Mouse (Mus musculus): Measurements from ENCODE around the gene Gm36864. TPM values are rescaled to one million over a fixed set of nuclear protein-coding genes. Genes with fewer than 3 reads are reported as not detected.

Gene Gm36864
- polyA plus RNA-seq, 1 experiment from 2014 or later = not detected

DNA sequence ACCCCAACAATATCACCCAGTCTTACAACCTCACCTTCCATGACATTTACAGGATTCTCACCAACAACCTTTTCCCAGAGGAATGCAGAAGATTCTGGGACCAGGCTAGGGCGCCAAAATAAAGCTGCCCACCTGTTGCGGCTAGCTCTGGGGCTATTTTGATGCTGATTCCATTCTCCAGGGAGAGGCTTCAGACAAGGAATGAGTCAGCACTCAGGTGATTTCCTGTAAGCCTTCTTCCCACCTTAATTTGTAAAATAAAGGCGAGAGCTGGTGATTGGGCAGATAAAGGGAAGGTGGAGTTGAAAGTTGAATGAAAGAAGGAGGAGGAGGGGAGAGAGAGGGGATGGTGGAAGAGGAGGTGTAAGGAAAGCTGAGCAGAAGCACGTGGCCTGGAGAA lies 55.4 kb downstream of the Gm36864 start:
- Histone ChIP-seq H3K4me1 (ENCODE audit: insufficient read depth, low read depth, low read length) (no peaks in the 10 kb centered on the region), H3K9ac (replicated peaks; ENCODE audit: low read depth) (no peak overlapping the region), H3K36me3 (ENCODE audit: insufficient read depth, low read length) (no peaks in the 10 kb centered on the region), H3K4me3 (ENCODE audit: low read depth, low read length) (no peak overlapping the region), H3K9me3 (ENCODE audit: low read length) (no peaks in the 10 kb centered on the region), H3K27ac (ENCODE audit: low read length) (no peak overlapping the region), H3K27me3 (replicated peaks; ENCODE audit: insufficient read depth, low read length) (no peaks in the 10 kb centered on the region), H3K4me2 (replicated peaks; ENCODE audit: low read depth, low read length) (no peak overlapping the region)
- DNase-seq (ENCODE audit: low spot score) (no peak), ATAC-seq (no peak)
- WGBS = 51% methylated on average over 4 of the region's 4 CpGs
- TF ChIP-seq EP300 (IDR thresholded peaks at IDR 0.05) (no peak), CTCF (IDR thresholded peaks at IDR 0.05) (no peak)

Other genes with a start within 250 kb of the Gm36864 start
- not detected in 2 replicates for gene Klk1b11, start 240.3 kb upstream of the Gm36864 start, polyA plus RNA-seq (2015; fragmentation: Nextera tagmentation; extraction: Ambion mirVana)
- not detected in 2 replicates for gene Klk1b26, start 224.0 kb upstream of the Gm36864 start, polyA plus RNA-seq (2015; fragmentation: Nextera tagmentation; extraction: Ambion mirVana)
- not detected in 2 replicates for gene Klk1b27, start 183.9 kb upstream of the Gm36864 start, polyA plus RNA-seq (2015; fragmentation: Nextera tagmentation; extraction: Ambion mirVana)
- not detected in 2 replicates for gene Klk1b21, start 133.8 kb upstream of the Gm36864 start, polyA plus RNA-seq (2015; fragmentation: Nextera tagmentation; extraction: Ambion mirVana)
- not detected in 2 replicates for gene Klk1b22, start 123.5 kb upstream of the Gm36864 start, polyA plus RNA-seq (2015; fragmentation: Nextera tagmentation; extraction: Ambion mirVana)
- not detected in 2 replicates for gene Klk1b16, start 99.4 kb upstream of the Gm36864 start, polyA plus RNA-seq (2015; fragmentation: Nextera tagmentation; extraction: Ambion mirVana)
- gene Klk1b24, start 47.9 kb upstream of the Gm36864 start, polyA plus RNA-seq (2015; fragmentation: Nextera tagmentation; extraction: Ambion mirVana) = not detected in 2 replicates
- not detected in 2 replicates for gene Klk1b3, start 38.0 kb upstream of the Gm36864 start, polyA plus RNA-seq (2015; fragmentation: Nextera tagmentation; extraction: Ambion mirVana)
- gene Klk1b4, start 28.7 kb upstream of the Gm36864 start, polyA plus RNA-seq (2015; fragmentation: Nextera tagmentation; extraction: Ambion mirVana) = not detected in 2 replicates
- not detected in 2 replicates for gene Klk1b5, start 20.2 kb upstream of the Gm36864 start, polyA plus RNA-seq (2015; fragmentation: Nextera tagmentation; extraction: Ambion mirVana)
- not detected in 2 replicates for gene Klk1, start 10.8 kb upstream of the Gm36864 start, polyA plus RNA-seq (2015; fragmentation: Nextera tagmentation; extraction: Ambion mirVana)
- gene 1700028J19Rik, start 10.5 kb downstream of the Gm36864 start, polyA plus RNA-seq (2015; fragmentation: Nextera tagmentation; extraction: Ambion mirVana) = 0.77 and 1.0 TPM in 2 replicates
- gene 2410002F23Rik, start 10.5 kb downstream of the Gm36864 start, polyA plus RNA-seq (2015; fragmentation: Nextera tagmentation; extraction: Ambion mirVana) = 45.2 and 51.3 TPM in 2 replicates
- not detected in 2 replicates for gene Acp4, start 21.2 kb downstream of the Gm36864 start, polyA plus RNA-seq (2015; fragmentation: Nextera tagmentation; extraction: Ambion mirVana)
- gene Gm15517, start 25.3 kb downstream of the Gm36864 start, polyA plus RNA-seq (2015; fragmentation: Nextera tagmentation; extraction: Ambion mirVana) = not detected in 2 replicates
- gene Clec11a, start 70.7 kb downstream of the Gm36864 start, polyA plus RNA-seq (2015; fragmentation: Nextera tagmentation; extraction: Ambion mirVana) = 2.1 and 2.5 TPM in 2 replicates
- gene Shank1, start 74.1 kb downstream of the Gm36864 start, polyA plus RNA-seq (2015; fragmentation: Nextera tagmentation; extraction: Ambion mirVana) = 0.23 and 0.27 TPM in 2 replicates
- gene Syt3, start 147.9 kb downstream of the Gm36864 start, polyA plus RNA-seq (2015; fragmentation: Nextera tagmentation; extraction: Ambion mirVana) = 0.85 and 1.4 TPM in 2 replicates
- gene 1700008O03Rik, start 149.6 kb downstream of the Gm36864 start, polyA plus RNA-seq (2015; fragmentation: Nextera tagmentation; extraction: Ambion mirVana) = 0.87 and 1.2 TPM in 2 replicates
- 0.51 and 0.76 TPM in 2 replicates for gene Lrrc4b, start 192.8 kb downstream of the Gm36864 start, polyA plus RNA-seq (2015; fragmentation: Nextera tagmentation; extraction: Ambion mirVana)
- gene Aspdh, start 229.2 kb downstream of the Gm36864 start, polyA plus RNA-seq (2015; fragmentation: Nextera tagmentation; extraction: Ambion mirVana) = not detected in 2 replicates
- 93.7 and 110 TPM in 2 replicates for gene Josd2, start 231.8 kb downstream of the Gm36864 start, polyA plus RNA-seq (2015; fragmentation: Nextera tagmentation; extraction: Ambion mirVana)

Data from lung, postnatal 0 days (tissue).